Comparison of ENCODE assay signal across 1 mouse cellular context in the genomic region with DNA sequence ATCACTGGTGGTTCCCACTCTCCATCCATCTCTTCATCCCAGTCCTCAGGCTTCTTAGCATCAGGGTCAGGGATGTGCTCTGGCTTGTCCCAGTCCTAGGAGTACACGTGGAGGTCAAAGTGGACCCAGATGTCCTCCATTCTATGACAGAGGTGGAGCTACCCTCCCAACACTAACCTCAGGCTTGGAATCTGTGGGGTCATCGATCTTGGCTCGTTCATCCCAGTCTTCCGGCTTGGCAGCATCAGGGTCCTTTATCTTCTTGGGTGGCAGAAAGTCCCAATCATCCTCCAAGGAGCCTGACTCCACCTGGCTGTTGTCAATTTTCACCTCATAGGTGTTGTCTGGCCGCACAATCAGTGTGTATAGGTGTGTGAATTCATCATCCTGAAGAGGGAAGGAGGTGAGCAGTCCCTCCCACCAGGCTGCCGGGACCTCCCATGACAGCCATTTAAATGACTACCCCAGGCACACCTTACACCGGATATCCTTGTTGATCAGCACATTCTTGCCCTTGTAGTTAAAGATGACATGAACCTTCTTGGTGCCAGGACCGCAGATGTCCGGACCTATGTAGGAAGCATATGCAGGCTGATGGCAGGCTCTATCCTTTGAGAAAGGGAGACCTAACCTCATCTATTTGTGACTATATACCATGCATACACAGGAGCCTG.
TF ChIP-seq lines count a peak whose summit lies in the region.

No protein-coding gene starts in this region.

TF ChIP-seq in myocyte, 11 proteins besides CTCF, POLR2A, EP300 and RAD21:
- no peak for TF ChIP-seq MYOD1 (IDR thresholded peaks at IDR 0.05; ENCODE audit: control insufficient read depth in 1 of 3, insufficient read length in 2 of 3, low read depth in 2 of 3)
- no peak for TF ChIP-seq MYOG (IDR thresholded peaks at IDR 0.05; ENCODE audit: control insufficient read depth in 1 of 3, insufficient read depth in 1 of 3, insufficient read length in 2 of 3, low read depth in 2 of 3)
- TF ChIP-seq TCF3 (IDR thresholded peaks at IDR 0.05; ENCODE audit: insufficient read length, low read depth) = no peak
- no peak for TF ChIP-seq REST (IDR thresholded peaks at IDR 0.05; ENCODE audit: insufficient read depth, insufficient read length)
- no peak for TF ChIP-seq E2F4 (IDR thresholded peaks at IDR 0.05; ENCODE audit: insufficient read depth)
- TF ChIP-seq TCF12 (IDR thresholded peaks at IDR 0.05; ENCODE audit: insufficient read depth, poor library complexity, severe bottlenecking) = no peak
- no peak for TF ChIP-seq POLR2AphosphoS2 (IDR thresholded peaks at IDR 0.05; ENCODE audit: insufficient read length, low read depth)
- no peak for TF ChIP-seq SRF (IDR thresholded peaks at IDR 0.05; ENCODE audit: control insufficient read depth, insufficient read length, low read depth)
- TF ChIP-seq CEBPB (IDR thresholded peaks at IDR 0.05; ENCODE audit: insufficient read depth, poor library complexity, severe bottlenecking) = no peak
- TF ChIP-seq MAX (IDR thresholded peaks at IDR 0.05; ENCODE audit: low read depth) = no peak
- TF ChIP-seq USF1 (IDR thresholded peaks at IDR 0.05; ENCODE audit: low read depth) = no peak
